Mouse (Mus musculus) hindbrain, embryonic 14.5 days (tissue): ENCODE measurements around the gene Kcnj4. TPM values are rescaled to one million over a fixed set of nuclear protein-coding genes. Genes with fewer than 3 reads are reported as not detected.

Experiments
- ATAC-seq: fragments of 200-750 bp; cut with Nextera tagmentation; 2 replicates; pipeline ENCODE4 v1.8.0; 2017; ENCODE audit warnings: moderate number of reproducible peaks, mild to moderate bottlenecking, moderate TSS enrichment, moderate library complexity; ENCODE audit not compliant: low FRiP score
- DNase-seq: peaks from one replicate; pipeline ENCODE4 v3.0.0-alpha.2; 2015; ENCODE audit warnings: low spot score
- H3K27ac ChIP-seq: fragments of 300-500 bp; sonication (generic); 2 replicates; pipeline ENCODE4 v1.5.1; 2014; ENCODE audit warnings: mild to moderate bottlenecking, moderate library complexity
- H3K27me3 ChIP-seq: fragments of 300-500 bp; sonication (generic); 2 replicates; pipeline ENCODE4 v1.6.1; 2014; ENCODE audit warnings: mild to moderate bottlenecking, low read length, mixed read lengths; ENCODE audit not compliant: control insufficient read depth, insufficient read depth
- H3K36me3 ChIP-seq: fragments of 300-500 bp; sonication (generic); replicated peaks from 2 replicates; pipeline ENCODE4 v1.6.1; 2014; ENCODE audit not compliant: control insufficient read depth, insufficient read depth
- H3K4me1 ChIP-seq: fragments of 300-500 bp; sonication (generic); replicated peaks from 2 replicates; pipeline ENCODE4 v1.6.1; 2014; ENCODE audit warnings: antibody characterized with exemption, low read length, mixed read lengths; ENCODE audit not compliant: control insufficient read depth, insufficient read depth
- H3K4me2 ChIP-seq: fragments of 300-500 bp; sonication (generic); replicated peaks from 2 replicates; pipeline ENCODE4 v1.6.1; 2014; ENCODE audit warnings: mild to moderate bottlenecking, moderate library complexity
- H3K4me3 ChIP-seq: fragments of 300-500 bp; sonication (generic); replicated peaks from 2 replicates; pipeline ENCODE4 v1.5.1; 2014; ENCODE audit warnings: mild to moderate bottlenecking, low read length
- H3K9ac ChIP-seq: fragments of 300-500 bp; sonication (generic); 2 replicates; pipeline ENCODE4 v1.6.1; 2014
- H3K9me3 ChIP-seq: fragments of 300-500 bp; sonication (generic); 2 replicates; pipeline ENCODE4 v1.6.1; 2016; ENCODE audit warnings: low read length; ENCODE audit not compliant: control insufficient read depth
- WGBS: fragments of 180-500 bp; shearing (Covaris S2); extraction: QIAGEN DNeasy Blood & Tissue Kit; methylation state at CpG from one replicate; pipeline ENCODE4 v1.1.7; 2014; 5-methylcytosine and 5-hydroxymethylcytosine counted together
- polyA plus RNA-seq: library from polyadenylated mRNA; unstranded; fragments of >200 nt; fragmentation: Nextera tagmentation; extraction: Ambion mirVana; gene quantifications from 2 replicates; pipeline ENCODE4 v1.2.1, GENCODE M21; 2014

Kcnj4 gene
- not detected in 2 replicates for polyA plus RNA-seq

GRCm38 (mm10) chr15:79504707-79505452 lies at the start of gene Kcnj4:
Gene Kcnj4, minus strand, starts transcription at chr15:79505241.
- H3K4me1 ChIP-seq, result peaks cover 10% of the 10 kb centered on the region; the same call in 1 of the 2 replicates
- no peak within 1 kb of the TSS for H3K27ac ChIP-seq
- DNase-seq, result no peak
- H3K9ac ChIP-seq, result peak within 1 kb of the TSS; percentile 47
- WGBS, result 1% methylated on average over 58 of the region's 60 CpGs
- no peaks in the 10 kb centered on the region for H3K36me3 ChIP-seq
- ATAC-seq, result no peak
- peak within 1 kb of the TSS; percentile 50 for H3K4me3 ChIP-seq
- H3K4me2 ChIP-seq, result peak within 1 kb of the TSS; percentile 99
- no peaks in the 10 kb centered on the region for H3K9me3 ChIP-seq
- H3K27me3 ChIP-seq, result peaks cover 81% of the 10 kb centered on the region

GRCm38 (mm10) chr15:79552566-79552965 lies 47.5 kb upstream of the Kcnj4 start:
- no peaks in the 10 kb centered on the region for H3K4me1 ChIP-seq
- no peaks in the 10 kb centered on the region for H3K9me3 ChIP-seq
- ATAC-seq, result no peak
- no peak overlapping the region for H3K27ac ChIP-seq
- H3K27me3 ChIP-seq, result no peaks in the 10 kb centered on the region
- H3K4me2 ChIP-seq, result no peak overlapping the region
- H3K9ac ChIP-seq, result no peak overlapping the region
- no peak overlapping the region for H3K4me3 ChIP-seq
- WGBS, result 80% methylated on average over 5 of the region's 5 CpGs
- H3K36me3 ChIP-seq, result no peaks in the 10 kb centered on the region
- no peak for DNase-seq

- ATAC-seq (no peak), DNase-seq (no peak)
- no peaks in the 10 kb centered on the region for H3K27me3 ChIP-seq
- H3K9me3 ChIP-seq, result no peaks in the 10 kb centered on the region
- no peak overlapping the region for H3K9ac ChIP-seq
- no peak overlapping the region for H3K4me2 ChIP-seq
- peaks cover 13% of the 10 kb centered on the region for H3K36me3 ChIP-seq
- peaks cover 23% of the 10 kb centered on the region for H3K4me1 ChIP-seq
- H3K4me3 ChIP-seq, result no peak overlapping the region
- WGBS, result 98% methylated on average over 2 of the region's 2 CpGs
- no peak overlapping the region for H3K27ac ChIP-seq
Observed at GRCm38 (mm10) chr15:79548226-79548625, 43.2 kb upstream of the Kcnj4 start.

- H3K4me3 ChIP-seq, result peak overlapping the region; percentile 59
- H3K27ac ChIP-seq, result peak overlapping the region; percentile 99
- peaks cover 23% of the 10 kb centered on the region for H3K4me1 ChIP-seq
- peak overlapping the region; percentile 65 for H3K9ac ChIP-seq
- H3K4me2 ChIP-seq, result peak overlapping the region; percentile 55
- no peaks in the 10 kb centered on the region for H3K27me3 ChIP-seq
- ATAC-seq (no peak), DNase-seq (no peak)
- no peaks in the 10 kb centered on the region for H3K9me3 ChIP-seq
- H3K36me3 ChIP-seq, result peaks cover 22% of the 10 kb centered on the region
- 74% methylated on average over 17 of the region's 17 CpGs for WGBS
Observed at GRCm38 (mm10) chr15:79547289-79547820, 42.3 kb upstream of the Kcnj4 start.

GRCm38 (mm10) chr15:79546410-79547288 lies 41.6 kb upstream of the Kcnj4 start, which contains the start of gene Ddx17:
Gene Ddx17, minus strand, starts transcription at chr15:79546741.
- Histone ChIP-seq H3K27ac (peak within 1 kb of the TSS; percentile 99), H3K36me3 (peaks cover 29% of the 10 kb centered on the region), H3K9ac (peak within 1 kb of the TSS; percentile 92), H3K4me3 (peak within 1 kb of the TSS; percentile 59), H3K4me2 (peak within 1 kb of the TSS; percentile 92), H3K9me3 (no peaks in the 10 kb centered on the region), H3K4me1 (peaks cover 23% of the 10 kb centered on the region), H3K27me3 (no peaks in the 10 kb centered on the region)
- DNase-seq (peak; percentile 100), ATAC-seq (peak; percentile 98)
- WGBS, result 2% methylated on average over 79 of the region's 84 CpGs

GRCm38 (mm10) chr15:79545921-79546399 lies 40.9 kb upstream of the Kcnj4 start:
- under 1% methylated on average over 43 of the region's 52 CpGs for whole genome bisulfite sequencing
- Histone ChIP-seq H3K27me3 (no peaks in the 10 kb centered on the region), H3K36me3 (peaks cover 34% of the 10 kb centered on the region), H3K4me1 (peaks cover 23% of the 10 kb centered on the region), H3K27ac (peak overlapping the region; percentile 98), H3K9ac (peak overlapping the region; percentile 92), H3K4me3 (peak overlapping the region; percentile 59), H3K9me3 (no peaks in the 10 kb centered on the region), H3K4me2 (peak overlapping the region; percentile 92)
- ATAC-seq (peak; percentile 54), DNase-seq (peak; percentile 63)

GRCm38 (mm10) chr15:79545496-79545895 lies 40.5 kb upstream of the Kcnj4 start:
- H3K4me3 ChIP-seq, result peak overlapping the region; percentile 59
- DNase-seq (no peak), ATAC-seq (no peak)
- H3K4me1 ChIP-seq, result peaks cover 23% of the 10 kb centered on the region
- H3K27ac ChIP-seq, result peak overlapping the region; percentile 98
- H3K9me3 ChIP-seq, result no peaks in the 10 kb centered on the region
- peak overlapping the region; percentile 92 for H3K4me2 ChIP-seq
- H3K9ac ChIP-seq, result peak overlapping the region; percentile 92
- no peaks in the 10 kb centered on the region for H3K27me3 ChIP-seq
- peaks cover 39% of the 10 kb centered on the region for H3K36me3 ChIP-seq
- 4% methylated on average over 3 of the region's 3 CpGs for WGBS

- Histone ChIP-seq H3K27me3 (no peaks in the 10 kb centered on the region), H3K9ac (peak overlapping the region; percentile 92; the same call in 1 of the 2 replicates), H3K36me3 (peaks cover 54% of the 10 kb centered on the region), H3K4me3 (peak overlapping the region; percentile 59), H3K27ac (no peak overlapping the region), H3K4me1 (peaks cover 23% of the 10 kb centered on the region), H3K4me2 (peak overlapping the region; percentile 92), H3K9me3 (no peaks in the 10 kb centered on the region)
- DNase-seq (no peak), ATAC-seq (no peak)
- WGBS, result 96% methylated on average over 3 of the region's 3 CpGs
Observed at GRCm38 (mm10) chr15:79543968-79544367, 38.9 kb upstream of the Kcnj4 start.

- 96% methylated on average over 3 of the region's 3 CpGs for WGBS
- H3K27ac ChIP-seq, result no peak overlapping the region
- H3K36me3 ChIP-seq, result peaks cover 100% of the 10 kb centered on the region
- no peaks in the 10 kb centered on the region for H3K9me3 ChIP-seq
- H3K4me1 ChIP-seq, result no peaks in the 10 kb centered on the region
- ATAC-seq (no peak), DNase-seq (no peak)
- no peak overlapping the region for H3K4me2 ChIP-seq
- H3K4me3 ChIP-seq, result no peak overlapping the region
- H3K27me3 ChIP-seq, result no peaks in the 10 kb centered on the region
- no peak overlapping the region for H3K9ac ChIP-seq
Observed at GRCm38 (mm10) chr15:79533796-79534195, 28.8 kb upstream of the Kcnj4 start.
